Mouse (Mus musculus) liver, embryonic 12.5 days (tissue): ENCODE data around the gene Tmc4. TPM values are rescaled to one million over a fixed set of nuclear protein-coding genes. Genes with fewer than 3 reads are reported as not detected.

Source experiments
- ATAC-seq: fragments of 200-750 bp; cut with Nextera tagmentation; 2 replicates; pipeline ENCODE4 v1.8.0; 2017; ENCODE audit warnings: moderate number of reproducible peaks, mild to moderate bottlenecking, moderate library complexity
- H3K27ac ChIP-seq: fragments of 300-500 bp; sonication (generic); 2 replicates; pipeline ENCODE4 v1.5.1; 2016; ENCODE audit warnings: mild to moderate bottlenecking
- H3K27me3 ChIP-seq: fragments of 300-500 bp; sonication (generic); replicated peaks from 2 replicates; pipeline ENCODE4 v1.6.1; 2016; ENCODE audit warnings: mild to moderate bottlenecking, moderate library complexity
- H3K36me3 ChIP-seq: fragments of 300-500 bp; sonication (generic); 2 replicates; pipeline ENCODE4 v1.6.1; 2016; ENCODE audit warnings: mild to moderate bottlenecking, moderate library complexity
- H3K4me1 ChIP-seq: fragments of 300-500 bp; sonication (generic); 2 replicates; pipeline ENCODE4 v1.6.1; 2016
- H3K4me2 ChIP-seq: fragments of 300-500 bp; sonication (generic); 2 replicates; pipeline ENCODE4 v1.6.1; 2016; ENCODE audit warnings: mild to moderate bottlenecking, moderate library complexity
- H3K4me3 ChIP-seq: fragments of 300-500 bp; sonication (generic); 2 replicates; pipeline ENCODE4 v1.5.1; 2016; ENCODE audit warnings: mild to moderate bottlenecking, moderate library complexity
- H3K9ac ChIP-seq: fragments of 300-500 bp; sonication (generic); 2 replicates; pipeline ENCODE4 v1.6.1; 2016; ENCODE audit warnings: mild to moderate bottlenecking, moderate library complexity
- H3K9me3 ChIP-seq: fragments of 300-500 bp; sonication (generic); replicated peaks from 2 replicates; pipeline ENCODE4 v1.6.1; 2016; ENCODE audit warnings: mild to moderate bottlenecking, moderate library complexity
- WGBS: fragments of 180-500 bp; shearing (Covaris S2); methylation state at CpG from one replicate; pipeline ENCODE4 v1.1.7; 2016; ENCODE audit not compliant: insufficient replicate concordance; 5-methylcytosine and 5-hydroxymethylcytosine counted together
- polyA plus RNA-seq: library from polyadenylated mRNA; unstranded; fragments of >200 nt; fragmentation: Nextera tagmentation; extraction: Ambion mirVana; gene quantifications from 2 replicates; pipeline ENCODE4 v1.2.1, GENCODE M21; 2016

The Tmc4 gene
- polyA plus RNA-seq, 1 experiment from 2014 or later: 6.9 TPM

GRCm38 (mm10) chr7:3656966-3657365, 20.4 kb downstream of the Tmc4 start:
- H3K9me3 ChIP-seq: no peaks in the 10 kb centered on the region

DNA sequence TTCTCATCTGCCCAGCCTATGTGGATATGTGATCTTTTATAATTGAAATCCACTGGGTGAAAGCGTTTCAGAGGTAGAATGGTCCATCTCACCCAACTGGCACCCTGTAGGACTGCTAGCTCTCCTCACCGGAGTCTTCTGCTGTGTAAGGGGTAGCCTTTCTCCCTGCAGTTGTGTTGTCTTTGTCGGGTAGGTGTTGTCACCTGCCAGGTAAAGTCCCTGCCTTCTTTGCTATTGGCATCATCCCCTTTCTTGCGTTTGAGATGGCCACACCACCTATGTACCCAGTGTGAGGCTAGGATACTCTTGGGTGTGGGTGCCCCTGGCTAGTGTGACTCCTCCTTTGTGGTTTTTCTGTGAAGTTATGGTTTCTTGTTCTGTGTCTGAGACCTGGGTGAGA, 30.7 kb downstream of the Tmc4 start:
- H3K27me3 ChIP-seq: no peaks in the 10 kb centered on the region
- no peak for ATAC-seq
- peak overlapping the region; percentile 84 for H3K4me2 ChIP-seq
- no peaks in the 10 kb centered on the region for H3K9me3 ChIP-seq
- peak overlapping the region; percentile 99 for H3K9ac ChIP-seq
- H3K27ac ChIP-seq: peak overlapping the region; percentile 90; the same call in 1 of the 2 replicates
- H3K4me1 ChIP-seq: peaks cover 50% of the 10 kb centered on the region
- WGBS: 52% methylated on average over 4 of the region's 4 CpGs
- H3K36me3 ChIP-seq: peaks cover 57% of the 10 kb centered on the region
- H3K4me3 ChIP-seq: peak overlapping the region; percentile 97

More at GRCm38 (mm10) chr7:3656966-3657365, 20.4 kb downstream of the Tmc4 start:
- ATAC-seq: no peak
- H3K4me3 ChIP-seq: no peak overlapping the region
- no peak overlapping the region for H3K9ac ChIP-seq
- H3K36me3 ChIP-seq: peaks cover 100% of the 10 kb centered on the region
- H3K27me3 ChIP-seq: no peaks in the 10 kb centered on the region
- 83% methylated on average over 4 of the region's 4 CpGs for WGBS
- H3K4me1 ChIP-seq: 0 out of 2 replicates have a peak, but pooled peaks cover 3% of the 10 kb centered on the region
- no peak overlapping the region for H3K27ac ChIP-seq
- no peak overlapping the region for H3K4me2 ChIP-seq

- H3K4me3 ChIP-seq: peak overlapping the region; percentile 97
- H3K27ac ChIP-seq: peak overlapping the region; percentile 90
- H3K4me2 ChIP-seq: peak overlapping the region; percentile 84
- no peaks in the 10 kb centered on the region for H3K9me3 ChIP-seq
- ATAC-seq: no peak
- H3K27me3 ChIP-seq: no peaks in the 10 kb centered on the region
- peaks cover 50% of the 10 kb centered on the region for H3K4me1 ChIP-seq
- H3K9ac ChIP-seq: peak overlapping the region; percentile 99
- 12% methylated on average over 9 of the region's 9 CpGs for WGBS
- H3K36me3 ChIP-seq: peaks cover 57% of the 10 kb centered on the region
These were observed 31.2 kb downstream of the Tmc4 start for GRCm38 (mm10) chr7:3646188-3646587.

DNA sequence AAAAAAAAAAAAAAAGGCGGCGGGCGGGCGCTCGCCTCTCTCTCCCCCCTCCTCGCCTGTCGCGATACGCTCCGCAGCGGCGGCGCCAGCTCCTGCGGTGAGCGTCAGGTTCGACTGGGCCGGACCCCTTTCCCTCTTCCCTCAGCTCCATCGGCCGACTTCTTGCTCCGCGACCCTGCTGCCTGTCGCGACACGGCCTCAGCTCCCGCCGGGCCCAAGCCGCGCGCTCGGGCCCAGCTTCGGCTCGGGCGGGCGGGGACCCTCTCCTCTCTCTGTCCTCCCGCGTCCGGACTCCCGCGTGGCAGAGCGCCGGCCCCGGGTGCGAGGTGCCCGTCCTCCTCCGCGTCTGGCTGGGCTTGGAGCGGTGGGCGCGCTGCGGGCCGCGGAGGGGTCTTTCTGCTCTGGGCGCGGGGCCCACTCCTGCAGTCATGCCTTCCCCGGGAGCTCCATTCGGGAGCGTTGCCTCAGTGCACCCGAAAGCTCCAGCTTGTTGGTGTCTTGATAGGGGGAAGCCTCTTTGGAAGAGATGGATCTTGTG, 31.8 kb downstream of the Tmc4 start:
- peaks cover 50% of the 10 kb centered on the region for H3K4me1 ChIP-seq
- peak overlapping the region; percentile 99 for H3K9ac ChIP-seq
- H3K4me3 ChIP-seq: peak overlapping the region; percentile 97
- no peaks in the 10 kb centered on the region for H3K9me3 ChIP-seq
- no peaks in the 10 kb centered on the region for H3K27me3 ChIP-seq
- no peak for ATAC-seq
- under 1% methylated on average over 54 of the region's 58 CpGs for WGBS
- peak overlapping the region; percentile 90 for H3K27ac ChIP-seq
- H3K4me2 ChIP-seq: peak overlapping the region; percentile 84
- H3K36me3 ChIP-seq: peaks cover 57% of the 10 kb centered on the region

- H3K9ac ChIP-seq: peak within 1 kb of the TSS; percentile 99
- H3K4me2 ChIP-seq: peak within 1 kb of the TSS; percentile 84
- H3K27ac ChIP-seq: peak within 1 kb of the TSS; percentile 91
- H3K4me3 ChIP-seq: peak within 1 kb of the TSS; percentile 97
- ATAC-seq: peak; percentile 96
- H3K27me3 ChIP-seq: no peaks in the 10 kb centered on the region
- no peaks in the 10 kb centered on the region for H3K9me3 ChIP-seq
- H3K4me1 ChIP-seq: peaks cover 50% of the 10 kb centered on the region
- whole genome bisulfite sequencing: under 1% methylated on average over 51 of the region's 58 CpGs
- H3K36me3 ChIP-seq: peaks cover 57% of the 10 kb centered on the region
These were observed 32.5 kb downstream of the Tmc4 start, which contains the start of gene Cnot3 for GRCm38 (mm10) chr7:3644672-3645487. Gene Cnot3 (plus strand): TSS chr7:3645268.

DNA sequence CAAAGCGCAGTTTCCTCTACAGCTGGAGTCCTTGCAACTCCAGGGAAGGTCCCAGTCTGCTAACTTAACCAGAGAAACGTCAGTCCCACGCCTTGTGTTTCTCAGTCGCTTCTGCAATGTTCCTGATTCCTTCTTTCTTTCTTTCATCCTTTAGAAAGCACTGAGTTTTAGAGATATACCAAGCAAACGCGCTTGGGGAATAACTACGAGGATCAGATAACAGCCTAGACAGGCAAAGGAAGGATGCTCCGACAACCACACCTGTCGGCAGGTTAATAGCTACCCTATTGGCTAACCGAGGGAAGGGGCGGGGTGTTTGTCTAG, 33.0 kb downstream of the Tmc4 start:
- no peak for ATAC-seq
- peaks cover 47% of the 10 kb centered on the region for H3K4me1 ChIP-seq
- peak overlapping the region; percentile 42; the same call in 1 of the 2 replicates for H3K9ac ChIP-seq
- peaks cover 59% of the 10 kb centered on the region for H3K36me3 ChIP-seq
- H3K9me3 ChIP-seq: no peaks in the 10 kb centered on the region
- 2% methylated on average over 11 of the region's 11 CpGs for WGBS
- H3K4me3 ChIP-seq: peak overlapping the region; percentile 97
- H3K27me3 ChIP-seq: no peaks in the 10 kb centered on the region
- H3K4me2 ChIP-seq: peak overlapping the region; percentile 76
- H3K27ac ChIP-seq: peak overlapping the region; percentile 91

GRCm38 (mm10) chr7:3643843-3644242, 33.5 kb downstream of the Tmc4 start:
- no peak for ATAC-seq
- peak overlapping the region; percentile 91 for H3K27ac ChIP-seq
- 12% methylated on average over 9 of the region's 9 CpGs for WGBS
- no peak overlapping the region for H3K9ac ChIP-seq
- H3K4me1 ChIP-seq: peaks cover 43% of the 10 kb centered on the region
- H3K9me3 ChIP-seq: no peaks in the 10 kb centered on the region
- peak overlapping the region; percentile 97 for H3K4me3 ChIP-seq
- H3K36me3 ChIP-seq: peaks cover 60% of the 10 kb centered on the region
- H3K4me2 ChIP-seq: peak overlapping the region; percentile 76
- no peaks in the 10 kb centered on the region for H3K27me3 ChIP-seq

DNA sequence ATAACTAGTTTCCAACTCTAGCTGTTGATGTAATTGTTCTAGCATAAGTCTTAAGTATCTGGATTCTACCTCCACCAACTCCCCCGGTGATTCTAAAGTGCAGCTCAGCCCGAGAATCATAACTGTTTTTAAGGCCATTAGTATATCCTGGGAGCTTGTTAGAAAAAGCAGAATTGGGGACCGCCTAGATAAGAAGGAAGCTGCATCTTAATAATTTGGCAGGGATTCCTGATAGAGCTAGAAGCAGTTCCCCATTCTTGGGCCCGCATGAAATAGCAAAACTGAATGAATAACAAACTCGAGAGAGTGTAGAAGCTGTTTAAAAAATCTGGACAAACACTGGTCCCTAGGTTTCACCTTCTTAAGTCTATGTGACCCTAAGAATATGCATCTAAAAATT, 33.9 kb downstream of the Tmc4 start:
- Histone ChIP-seq H3K27me3 (no peaks in the 10 kb centered on the region), H3K9me3 (no peaks in the 10 kb centered on the region), H3K4me1 (peaks cover 38% of the 10 kb centered on the region), H3K36me3 (peaks cover 60% of the 10 kb centered on the region), H3K27ac (no peak overlapping the region), H3K4me3 (no peak overlapping the region), H3K9ac (no peak overlapping the region), H3K4me2 (peak overlapping the region; percentile 76)
- 38% methylated on average over 5 of the region's 5 CpGs for WGBS
- ATAC-seq: no peak

- peak overlapping the region; percentile 73 for H3K4me3 ChIP-seq
These were observed 46.9 kb downstream of the Tmc4 start for GRCm38 (mm10) chr7:3630478-3630815.

GRCm38 (mm10) chr7:3629543-3630477, 47.5 kb downstream of the Tmc4 start, which contains the start of the genes Tfpt and Prpf31:
Gene Tfpt (minus strand): TSS chr7:3629929.
Gene Prpf31 (plus strand): TSS chr7:3629985.
- Histone ChIP-seq H3K9ac (peak within 1 kb of the TSS; percentile 79), H3K27ac (peak within 1 kb of the TSS; percentile 84), H3K9me3 (no peaks in the 10 kb centered on the region), H3K27me3 (no peaks in the 10 kb centered on the region), H3K4me2 (peak within 1 kb of the TSS; percentile 95), H3K4me3 (peak within 1 kb of the TSS; percentile 73), H3K36me3 (peaks cover 74% of the 10 kb centered on the region), H3K4me1 (peaks cover 26% of the 10 kb centered on the region)
- WGBS: under 1% methylated on average over 47 of the region's 47 CpGs
- peak; percentile 88 for ATAC-seq

More at GRCm38 (mm10) chr7:3630478-3630815, 46.9 kb downstream of the Tmc4 start:
- Histone ChIP-seq H3K36me3 (peaks cover 74% of the 10 kb centered on the region), H3K27me3 (no peaks in the 10 kb centered on the region), H3K9ac (peak overlapping the region; percentile 79), H3K4me1 (peaks cover 26% of the 10 kb centered on the region), H3K27ac (peak overlapping the region; percentile 84; the same call in 1 of the 2 replicates), H3K4me2 (peak overlapping the region; percentile 95), H3K9me3 (no peaks in the 10 kb centered on the region)
- ATAC-seq: no peak
- 37% methylated on average over 3 of the region's 3 CpGs for WGBS

GRCm38 (mm10) chr7:3629030-3629429, 48.3 kb downstream of the Tmc4 start:
- ATAC-seq: peak; percentile 27
- Histone ChIP-seq H3K4me3 (peak overlapping the region; percentile 73), H3K4me2 (peak overlapping the region; percentile 95), H3K9ac (peak overlapping the region; percentile 79), H3K9me3 (no peaks in the 10 kb centered on the region), H3K27me3 (no peaks in the 10 kb centered on the region), H3K36me3 (peaks cover 74% of the 10 kb centered on the region), H3K27ac (peak overlapping the region; percentile 84), H3K4me1 (peaks cover 26% of the 10 kb centered on the region)
- 36% methylated on average over 4 of the region's 4 CpGs for WGBS
